Mouse (Mus musculus) ES-E14 (cell line): ENCODE data around the gene Rasd2. TPM values are rescaled to one million over a fixed set of nuclear protein-coding genes. Genes with fewer than 3 reads are reported as not detected.

Experiments
- DNase-seq: peaks from one replicate; pipeline ENCODE4 v3.0.0-alpha.2; 2013; ENCODE audit warnings: low read depth, low spot score
- H3K27ac ChIP-seq: 2 replicates; pipeline ENCODE4 v1.5.1; 2012; ENCODE audit warnings: low read depth, mild to moderate bottlenecking, low read length, moderate library complexity, mixed read lengths; ENCODE audit not compliant: poor library complexity, insufficient read depth, severe bottlenecking
- H3K36me3 ChIP-seq: 2 replicates; pipeline ENCODE4 v1.6.1; 2012; ENCODE audit warnings: mild to moderate bottlenecking, low read length, moderate library complexity, mixed read lengths; ENCODE audit not compliant: control insufficient read depth, poor library complexity, insufficient read depth, severe bottlenecking
- H3K4me1 ChIP-seq, 2 experiments: fragments of 150-350 bp in 1 of 2; sonication (generic) in 1 of 2; 2 replicates each; pipeline ENCODE4 v1.6.1; 2012; ENCODE audit warnings: low read length in 2 of 2, mild to moderate bottlenecking in 1 of 2, mixed read lengths in 1 of 2; ENCODE audit not compliant: control insufficient read depth in 2 of 2, insufficient read depth in 2 of 2, poor library complexity in 1 of 2
- H3K4me3 ChIP-seq, 2 experiments: fragments of 150-350 bp in 1 of 2; sonication (generic) in 1 of 2; 2 replicates each; pipeline ENCODE4 v1.5.1; 2012; ENCODE audit warnings: low read length in 2 of 2, low read depth in 1 of 2, mild to moderate bottlenecking in 1 of 2, mixed read lengths in 1 of 2; ENCODE audit not compliant: insufficient read depth in 1 of 2, poor library complexity in 1 of 2, severe bottlenecking in 1 of 2
- H3K9ac ChIP-seq: 2 replicates; pipeline ENCODE4 v1.6.1; 2012; ENCODE audit warnings: low read depth, mild to moderate bottlenecking, low read length, mixed read lengths; ENCODE audit not compliant: poor library complexity, insufficient read depth, severe bottlenecking
- H3K9me3 ChIP-seq: fragments of 150-350 bp; sonication (generic); 2 replicates; pipeline ENCODE4 v1.6.1; 2012; ENCODE audit warnings: low read depth, mild to moderate bottlenecking, low read length; ENCODE audit not compliant: control insufficient read depth, insufficient read depth
- CHD2 ChIP-seq: IDR thresholded peaks from 2 replicates; pipeline ENCODE4 v1.6.1; 2014; ENCODE audit warnings: mild to moderate bottlenecking, low read depth, low read length, inconsistent platforms
- HCFC1 ChIP-seq: IDR thresholded peaks from 2 replicates; pipeline ENCODE4 v1.6.1; 2012; ENCODE audit warnings: low read length, inconsistent platforms, borderline replicate concordance; ENCODE audit not compliant: insufficient read depth
- MAFK ChIP-seq: IDR thresholded peaks from 2 replicates; pipeline ENCODE4 v1.6.1; 2014; ENCODE audit warnings: mild to moderate bottlenecking, low read depth, low read length, inconsistent platforms; ENCODE audit not compliant: insufficient read depth
- ZC3H11A ChIP-seq: IDR thresholded peaks from 2 replicates; pipeline ENCODE4 v1.6.1; 2012; ENCODE audit warnings: low read depth, mild to moderate bottlenecking, inconsistent platforms, low read length, borderline replicate concordance
- ZNF384 ChIP-seq: IDR thresholded peaks from 2 replicates; pipeline ENCODE4 v1.6.1; 2012; ENCODE audit warnings: low read depth, low read length, inconsistent platforms
- in situ Hi-C, 2 experiments: fragments of 600-800 bp; cut with MboI; formaldehyde crosslinking; loops; one replicate each; pipeline ENCODE4 v1.15.1; 2025; ENCODE audit warnings: low sequenced_read_pairs in 2 of 2, inconsistent platforms in 1 of 2; ENCODE audit not compliant: unreplicated experiment in 2 of 2
- total RNA-seq: library from RNA; depleted of rRNA; stranded (reverse); fragments of 300-350 nt; gene quantifications from 2 replicates; pipeline ENCODE4 v1.2.3, GENCODE M21; 2012; rRNA removed

Rasd2 gene
- total RNA-seq: 2.1 TPM in 2 replicates

DNA sequence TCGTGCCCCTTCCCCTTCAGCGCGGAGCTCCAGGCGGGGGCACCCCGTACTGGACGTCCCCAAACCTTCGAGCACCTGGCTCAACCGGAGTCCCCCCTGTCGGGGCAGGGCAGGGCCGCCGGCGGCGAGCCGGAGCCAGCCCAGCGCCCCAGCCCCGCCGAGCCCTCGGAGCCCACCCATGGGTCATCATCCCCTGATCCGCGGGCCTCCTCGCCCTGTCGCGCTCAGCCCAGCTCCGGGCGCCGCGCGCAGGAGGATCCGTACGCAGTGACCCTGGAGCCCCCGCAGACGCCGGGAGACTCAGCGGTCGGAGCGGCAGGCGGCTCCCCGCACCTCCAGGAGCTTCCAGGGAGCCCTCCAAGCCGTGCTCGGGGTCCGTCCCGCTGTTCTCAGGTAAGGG is at the start of gene Rasd2:
Rasd2 (plus strand) TSS at position 259 of the 400 bp plus-strand sequence.
- Histone ChIP-seq H3K4me1 (no peaks in the 10 kb centered on the region; a peak in 1 of 4 replicates), H3K27ac (no peak within 1 kb of the TSS), H3K36me3 (peaks cover under 1% of the 10 kb centered on the region; the same call in 1 of the 2 replicates), H3K9ac (peak within 1 kb of the TSS; percentile 77), H3K9me3 (no peaks in the 10 kb centered on the region), H3K4me3 (peak within 1 kb of the TSS; percentile 62 to 66)
- DNase-seq: no peak
- in situ Hi-C loops: loop anchor here in 1 of 2 experiments (10.0 kb wide), 1 partner anchor 139 kb away; no protein-coding TSS in a partner anchor
- no peak for TF ChIP-seq ZNF384
- TF ChIP-seq CHD2: no peak
- TF ChIP-seq HCFC1: no peak
- TF ChIP-seq MAFK: no peak
- TF ChIP-seq ZC3H11A: no peak

DNA sequence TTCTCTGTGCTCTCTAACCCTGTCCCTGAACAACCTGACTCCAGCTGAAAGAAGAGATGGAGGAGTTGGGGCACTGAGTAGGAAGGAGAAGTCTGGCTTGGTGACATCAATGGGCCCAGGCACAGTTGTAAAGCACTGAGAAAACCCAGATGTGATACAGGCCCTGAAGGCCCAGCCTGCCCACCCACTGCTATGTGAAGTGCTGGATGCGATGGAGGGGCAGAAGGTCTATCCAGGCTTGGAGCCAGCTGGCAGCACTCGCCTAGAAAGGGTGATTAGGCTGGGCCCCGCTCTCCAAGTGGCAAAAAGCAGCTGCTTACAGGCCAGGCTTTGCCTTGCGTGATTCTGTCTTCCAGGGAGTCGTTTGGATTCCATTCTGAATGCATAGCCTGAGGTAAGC is 44.4 kb upstream of the Rasd2 start:
- no peak overlapping the region for H3K9ac ChIP-seq
- no peak overlapping the region for H3K4me3 ChIP-seq
- no peak for DNase-seq
- no peaks in the 10 kb centered on the region for H3K4me1 ChIP-seq
- TF ChIP-seq MAFK (no peak), ZC3H11A (no peak), ZNF384 (no peak), HCFC1 (no peak), CHD2 (no peak)
- no peaks in the 10 kb centered on the region for H3K36me3 ChIP-seq
- H3K9me3 ChIP-seq: no peaks in the 10 kb centered on the region
- no peak overlapping the region for H3K27ac ChIP-seq
- in situ Hi-C loops: no loop called here

DNA sequence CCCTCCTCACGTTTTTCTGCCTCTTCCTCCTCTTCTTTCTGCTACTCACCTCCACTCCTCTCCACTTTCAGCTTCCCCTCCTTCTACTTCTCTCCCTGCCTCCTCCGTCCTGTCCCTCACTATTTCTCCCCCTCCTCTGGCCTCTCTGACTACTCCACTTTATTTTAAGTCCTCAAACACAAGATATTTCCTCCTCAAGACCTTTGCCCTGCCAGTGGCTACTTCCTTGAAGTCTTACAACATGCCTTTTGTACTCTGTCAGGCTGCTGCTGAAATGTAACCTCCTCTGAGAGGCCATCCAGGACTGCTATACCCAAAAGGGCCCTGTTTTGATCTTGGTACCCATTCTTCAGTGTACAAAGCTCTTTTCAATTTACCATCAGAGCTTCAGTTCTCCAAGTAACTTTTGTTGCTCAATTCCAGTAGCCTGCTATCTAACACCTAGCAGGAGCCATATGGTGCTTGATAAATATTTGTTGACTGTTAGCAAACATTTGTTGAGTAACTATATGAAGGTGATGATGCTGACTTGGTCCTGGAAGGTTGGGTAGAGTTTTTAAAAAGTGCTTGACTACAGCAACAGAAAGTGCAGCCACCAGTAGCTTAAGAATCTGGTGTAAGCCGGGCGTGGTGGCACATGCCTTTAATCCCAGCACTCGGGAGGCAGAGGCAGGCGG is 41.6 kb upstream of the Rasd2 start:
- no peak for DNase-seq
- in situ Hi-C loops: no loop called here
- H3K9ac ChIP-seq: no peak overlapping the region
- TF ChIP-seq ZC3H11A: no peak
- TF ChIP-seq CHD2: no peak
- no peak for TF ChIP-seq ZNF384
- TF ChIP-seq HCFC1: no peak
- TF ChIP-seq MAFK: no peak
- H3K4me1 ChIP-seq: no peaks in the 10 kb centered on the region
- no peaks in the 10 kb centered on the region for H3K36me3 ChIP-seq
- H3K4me3 ChIP-seq: no peak overlapping the region
- no peaks in the 10 kb centered on the region for H3K9me3 ChIP-seq
- no peak overlapping the region for H3K27ac ChIP-seq

DNA sequence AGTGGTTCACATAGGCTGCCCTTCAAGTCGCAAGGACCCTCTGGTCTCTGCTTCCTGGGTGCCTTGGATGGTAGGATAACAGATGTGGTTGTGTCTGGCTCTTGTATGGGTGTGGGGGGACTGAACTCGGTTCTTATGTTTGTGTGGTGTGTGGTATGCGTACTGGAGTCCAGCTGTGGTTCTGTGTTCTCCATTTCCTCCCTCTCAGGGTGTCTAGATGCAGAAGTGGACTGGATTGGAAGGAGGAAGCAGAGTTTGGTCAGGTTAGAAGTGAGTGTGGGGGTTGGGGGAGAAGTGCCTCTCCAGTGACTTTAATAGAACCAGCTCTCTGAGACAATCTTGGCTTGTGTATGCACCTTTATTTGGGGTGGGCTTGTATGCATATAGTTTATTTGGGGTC is 20.7 kb upstream of the Rasd2 start:
- in situ Hi-C loops: no loop called here
- H3K36me3 ChIP-seq: no peaks in the 10 kb centered on the region
- no peak for DNase-seq
- no peaks in the 10 kb centered on the region for H3K9me3 ChIP-seq
- TF ChIP-seq CHD2 (no peak), ZNF384 (no peak), ZC3H11A (no peak)
- no peak overlapping the region for H3K27ac ChIP-seq
- peaks cover 9 to 19% of the 10 kb centered on the region in 2 experiments; a peak in 3 of 4 replicates for H3K4me1 ChIP-seq
- H3K9ac ChIP-seq: no peak overlapping the region
- H3K4me3 ChIP-seq: no peak overlapping the region

DNA sequence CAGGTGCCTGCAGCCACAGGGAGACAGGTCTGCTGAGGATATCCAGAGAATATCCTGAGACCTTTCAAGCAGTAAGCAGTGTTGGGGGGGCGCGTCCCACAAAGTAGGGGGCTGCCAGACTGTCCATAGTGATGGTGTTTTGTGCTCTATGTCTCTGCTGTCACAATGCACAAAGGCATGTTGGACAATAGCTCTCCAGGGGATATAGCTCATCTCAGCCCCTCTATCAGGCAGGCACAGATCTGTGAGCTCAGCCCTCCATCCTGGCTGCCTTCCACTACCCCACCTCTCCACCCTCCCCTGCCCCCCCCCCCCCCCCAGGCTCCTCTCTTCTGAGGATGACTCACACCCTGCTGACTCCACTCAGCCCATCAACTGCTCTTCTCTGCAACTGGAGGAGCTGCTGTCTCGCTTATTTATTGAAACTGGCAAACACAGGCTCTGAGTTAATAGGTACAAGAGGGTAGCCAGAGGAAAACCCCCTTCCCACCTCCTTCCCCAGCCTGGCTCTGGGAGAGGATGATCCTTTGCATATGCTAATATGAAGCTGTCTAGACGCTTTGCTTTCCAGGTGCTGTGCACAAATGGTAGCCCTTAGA is 19.2 kb upstream of the Rasd2 start:
- no peak for TF ChIP-seq MAFK
- no peak; the same call in 1 of the 2 replicates for TF ChIP-seq CHD2
- no peak for TF ChIP-seq ZC3H11A
- no peak for TF ChIP-seq HCFC1
- TF ChIP-seq ZNF384: no peak
- H3K36me3 ChIP-seq: no peaks in the 10 kb centered on the region
- no peak overlapping the region for H3K4me3 ChIP-seq
- DNase-seq: peak; percentile 28
- H3K27ac ChIP-seq: peak overlapping the region; percentile 44; the same call in 1 of the 2 replicates
- H3K9ac ChIP-seq: no peak overlapping the region
- no peaks in the 10 kb centered on the region for H3K9me3 ChIP-seq
- in situ Hi-C loops: no loop called here
- H3K4me1 ChIP-seq: peaks cover 9 to 28% of the 10 kb centered on the region in 2 experiments; a peak in 3 of 4 replicates
